Mouse (Mus musculus) cerebellum, postnatal 36 days (tissue): ENCODE results near the gene Ccdc92b.

Source experiments
- DNase-seq, 2 experiments: peaks; one replicate each; pipeline ENCODE4 v3.0.0; 2021 to 2022; ENCODE audit warnings: mixed read lengths in 2 of 2

Ccdc92b gene

DNA sequence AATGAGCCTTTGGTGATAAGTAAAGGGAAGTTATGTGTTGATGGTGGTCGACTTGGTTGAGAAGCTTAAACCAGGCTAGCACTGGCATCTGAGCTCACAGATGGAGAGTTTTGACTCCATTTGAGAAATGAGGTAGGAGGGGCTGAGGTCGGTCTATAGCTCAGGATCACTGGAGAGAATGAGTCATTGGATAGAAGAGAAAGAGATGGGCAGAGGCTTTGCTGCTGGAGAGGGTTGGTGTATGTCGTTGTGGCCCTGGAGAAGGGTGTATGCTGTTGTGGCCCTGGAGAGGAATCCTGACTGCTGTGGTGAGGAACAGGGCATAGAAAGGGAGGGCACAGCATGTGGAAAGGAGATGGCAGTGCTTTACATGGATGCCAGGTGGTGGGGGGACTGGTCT, 36.5 kb downstream of the Ccdc92b start:
- DNase-seq: no peak

DNA sequence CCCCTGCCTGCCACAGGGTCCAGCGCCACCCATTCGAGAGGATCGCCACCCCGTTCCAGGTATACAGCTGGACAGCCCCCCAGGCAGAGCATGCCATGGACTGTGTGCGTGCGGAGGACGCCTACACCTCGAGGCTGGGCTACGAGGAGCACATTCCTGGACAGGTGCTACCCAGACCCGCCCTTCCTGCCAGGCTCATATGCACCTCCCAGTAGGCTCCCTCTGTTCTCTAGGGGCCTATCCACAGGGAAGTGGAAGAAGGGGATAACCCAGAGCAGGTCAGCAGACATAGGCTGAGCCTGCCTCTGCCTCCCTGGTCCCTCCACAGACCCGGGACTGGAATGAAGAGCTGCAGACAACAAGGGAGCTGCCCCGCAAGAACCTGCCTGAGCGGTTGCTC, 40.9 kb downstream of the Ccdc92b start:
- DNase-seq: no peak

DNA sequence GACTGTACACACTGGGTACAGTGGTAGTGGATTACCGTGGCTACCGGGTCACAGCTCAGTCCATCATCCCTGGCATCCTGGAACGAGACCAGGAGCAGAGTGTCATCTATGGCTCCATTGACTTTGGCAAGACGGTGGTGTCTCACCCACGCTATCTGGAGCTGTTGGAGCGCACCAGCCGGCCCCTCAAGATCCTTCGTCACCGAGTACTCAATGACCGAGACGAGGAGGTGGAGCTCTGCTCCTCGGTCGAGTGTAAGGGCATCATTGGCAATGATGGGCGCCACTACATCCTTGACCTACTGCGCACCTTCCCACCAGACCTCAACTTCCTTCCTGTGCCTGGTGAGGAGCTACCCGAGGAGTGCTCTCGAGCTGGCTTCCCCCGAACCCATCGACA, 42.2 kb downstream of the Ccdc92b start:
- DNase-seq: no peak

DNA sequence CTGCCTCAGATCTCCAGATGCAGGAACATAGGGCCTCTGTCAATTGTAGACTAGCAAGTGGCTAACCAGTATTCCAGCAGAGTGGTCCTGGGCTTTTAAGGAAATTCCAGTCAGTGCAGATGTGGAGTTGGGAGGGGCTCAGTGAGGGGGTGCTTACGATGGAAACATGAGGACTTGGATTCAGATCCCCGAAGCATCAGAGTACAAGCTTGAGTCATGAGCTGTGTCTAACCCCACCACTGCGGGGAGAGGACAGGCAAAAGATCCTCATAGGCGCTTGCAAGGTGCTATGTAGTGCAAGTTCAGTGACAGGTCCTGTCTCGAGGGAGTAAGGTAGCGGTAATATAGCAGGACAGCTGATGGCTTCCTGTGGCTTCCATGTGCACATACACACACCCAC, 42.8 kb downstream of the Ccdc92b start:
- no peak for DNase-seq

DNA sequence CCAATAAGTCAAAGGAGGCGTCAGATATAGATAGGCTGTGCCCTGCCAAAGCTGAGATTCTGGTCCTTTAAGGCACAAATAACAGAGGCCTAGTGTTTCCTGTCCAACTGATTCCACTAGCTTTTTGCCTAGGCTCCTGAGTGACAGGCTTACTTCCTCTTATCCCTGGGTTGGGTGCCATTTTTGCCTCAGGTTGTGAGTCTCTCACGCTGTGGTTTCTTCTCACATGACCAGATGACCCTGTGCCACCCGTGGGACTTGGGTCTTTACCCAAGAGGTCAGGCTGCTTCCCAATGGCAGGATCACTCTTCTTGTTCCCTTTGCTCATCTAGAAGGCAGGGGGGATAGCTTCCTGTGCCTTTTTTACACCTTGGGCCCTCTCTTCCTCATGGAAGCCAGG, 44.9 kb downstream of the Ccdc92b start:
- no peak for DNase-seq

DNA sequence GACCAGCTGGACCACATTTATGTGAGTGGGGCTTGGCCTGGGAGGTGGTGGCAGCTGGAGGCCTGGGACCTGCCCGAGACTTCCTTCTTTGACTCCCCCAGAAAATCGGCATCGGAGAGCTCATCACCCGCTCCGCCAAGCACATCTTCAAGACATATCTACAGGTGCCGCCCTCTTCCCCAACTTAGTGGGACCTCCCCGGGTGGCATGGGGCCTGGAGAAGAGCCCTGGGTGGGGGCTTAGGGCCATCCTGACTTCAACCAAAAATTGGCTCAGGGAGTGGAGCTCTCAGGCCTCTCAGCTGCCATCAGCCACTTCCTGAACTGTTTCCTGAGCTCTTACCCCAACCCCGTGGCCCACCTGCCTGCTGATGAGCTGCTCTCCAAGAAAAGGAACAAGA, 45.5 kb downstream of the Ccdc92b start:
- DNase-seq: no peak

DNA sequence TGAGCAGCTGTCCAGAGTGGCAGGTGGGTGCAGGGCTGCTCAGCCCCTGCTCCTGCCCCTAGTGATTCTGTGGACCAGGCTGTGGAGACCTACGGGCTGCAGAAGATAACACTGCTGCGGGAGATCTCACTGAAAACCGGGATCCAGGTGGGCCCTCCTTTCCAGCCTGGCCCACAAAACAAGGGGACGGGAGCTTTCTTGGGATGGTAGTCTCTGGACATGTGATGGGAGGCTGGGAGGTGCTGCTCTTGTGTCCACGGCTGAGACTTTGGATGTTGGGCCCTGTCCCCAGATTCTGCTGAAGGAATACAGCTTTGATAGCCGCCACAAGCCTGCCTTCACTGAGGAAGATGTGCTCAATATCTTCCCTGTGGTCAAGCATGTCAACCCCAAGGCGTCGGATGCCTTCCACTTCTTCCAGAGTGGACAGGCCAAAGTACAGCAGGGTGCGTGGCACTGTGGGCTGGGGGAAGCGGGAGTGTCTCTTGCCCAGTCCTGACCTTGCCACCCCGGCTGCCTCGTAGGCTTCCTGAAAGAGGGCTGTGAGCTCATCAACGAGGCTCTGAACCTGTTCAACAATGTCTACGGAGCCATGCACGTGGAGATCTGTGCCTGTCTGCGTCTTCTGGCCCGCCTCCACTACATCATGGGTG, 46.4 kb downstream of the Ccdc92b start:
- no peak for DNase-seq

DNA sequence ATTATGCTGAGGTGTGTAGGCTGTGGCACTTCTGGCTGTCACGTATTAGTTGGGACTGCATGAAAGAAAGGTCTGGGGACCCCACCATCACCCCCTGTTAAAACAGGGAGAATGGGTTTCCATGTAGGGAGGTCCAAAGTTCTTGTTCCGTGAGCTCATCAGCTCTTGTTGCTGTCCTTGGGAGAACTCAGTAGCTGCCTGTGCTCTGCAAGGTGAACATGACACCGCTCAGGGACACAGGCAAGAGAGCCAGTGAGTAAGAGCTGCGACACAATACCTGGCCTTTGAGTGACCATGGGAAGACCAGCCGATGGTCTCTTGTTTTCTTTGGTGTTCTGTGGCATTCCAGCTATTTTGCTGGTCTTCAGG, 46.9 kb downstream of the Ccdc92b start:
- DNase-seq: no peak

DNA sequence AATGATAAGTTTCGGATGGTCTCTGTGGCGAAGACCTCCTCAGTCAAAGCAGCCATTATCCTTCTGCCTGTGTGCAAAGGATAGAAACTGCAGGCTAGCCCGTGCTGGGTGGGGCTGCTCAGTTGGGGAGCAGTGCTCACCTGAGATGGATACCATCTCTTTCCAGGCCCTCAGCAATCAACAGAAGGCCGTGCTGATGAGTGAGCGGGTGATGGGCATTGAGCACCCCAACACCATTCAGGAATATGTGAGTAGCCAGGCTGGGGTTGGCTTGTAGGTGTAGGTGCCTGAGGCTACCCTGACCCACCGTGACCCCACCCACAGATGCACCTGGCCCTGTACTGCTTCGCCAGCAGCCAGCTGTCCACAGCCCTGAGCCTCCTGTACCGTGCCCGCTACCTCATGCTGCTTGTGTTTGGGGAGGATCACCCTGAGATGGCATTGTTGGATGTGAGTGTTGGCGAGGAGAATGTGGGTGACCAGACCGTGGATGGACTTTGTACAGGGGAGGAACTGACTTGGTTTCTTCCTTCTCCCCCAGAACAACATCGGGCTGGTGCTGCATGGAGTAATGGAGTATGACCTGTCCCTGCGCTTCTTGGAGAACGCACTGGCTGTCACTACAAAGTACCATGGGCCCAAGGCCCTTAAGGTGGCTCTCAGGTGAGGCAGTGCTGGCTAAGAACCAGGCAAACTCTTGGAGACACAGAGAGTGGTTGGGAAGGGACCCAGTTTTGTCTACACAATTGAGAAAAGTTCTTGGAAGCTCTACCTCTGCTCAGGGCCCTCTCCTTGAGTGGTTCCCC, 47.6 kb downstream of the Ccdc92b start:
- no peak for DNase-seq

DNA sequence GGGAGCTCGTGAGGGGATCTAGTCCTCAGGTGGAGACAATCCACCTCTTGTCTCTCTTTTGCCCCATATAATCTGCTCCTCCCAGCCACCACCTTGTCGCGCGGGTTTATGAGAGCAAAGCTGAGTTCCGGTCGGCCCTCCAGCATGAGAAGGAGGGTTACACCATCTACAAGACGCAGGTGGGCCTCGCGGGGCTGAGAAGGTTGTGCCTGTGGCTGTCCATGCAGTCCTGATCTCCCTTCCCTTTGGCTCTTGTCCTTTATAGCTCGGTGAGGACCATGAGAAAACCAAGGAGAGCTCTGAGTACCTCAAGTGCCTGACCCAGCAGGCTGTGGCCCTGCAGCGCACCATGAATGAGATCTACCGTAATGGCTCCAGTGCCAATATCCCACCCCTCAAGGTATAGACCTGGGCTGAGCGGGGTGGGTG, 48.2 kb downstream of the Ccdc92b start:
- DNase-seq: no peak

DNA sequence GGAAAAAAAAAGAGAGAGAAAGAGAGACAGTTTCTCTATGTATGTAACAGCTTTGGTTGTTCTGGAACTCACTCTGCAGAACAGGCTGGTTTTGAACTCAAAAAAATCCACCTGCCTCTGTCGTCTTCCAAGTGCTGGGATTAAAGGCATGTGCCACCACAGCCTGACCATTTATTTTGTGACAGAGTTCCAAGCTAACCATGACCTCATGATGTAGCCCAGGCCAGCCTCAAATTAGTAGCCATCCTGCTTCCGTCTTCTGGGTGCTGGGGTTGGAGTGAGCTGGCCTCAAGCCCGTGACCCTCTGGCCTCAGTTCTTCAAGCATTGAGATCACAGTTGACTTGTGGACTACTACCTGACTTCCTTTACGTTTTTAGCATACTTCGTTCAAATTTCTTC, 49.1 kb downstream of the Ccdc92b start:
- DNase-seq: no peak

DNA sequence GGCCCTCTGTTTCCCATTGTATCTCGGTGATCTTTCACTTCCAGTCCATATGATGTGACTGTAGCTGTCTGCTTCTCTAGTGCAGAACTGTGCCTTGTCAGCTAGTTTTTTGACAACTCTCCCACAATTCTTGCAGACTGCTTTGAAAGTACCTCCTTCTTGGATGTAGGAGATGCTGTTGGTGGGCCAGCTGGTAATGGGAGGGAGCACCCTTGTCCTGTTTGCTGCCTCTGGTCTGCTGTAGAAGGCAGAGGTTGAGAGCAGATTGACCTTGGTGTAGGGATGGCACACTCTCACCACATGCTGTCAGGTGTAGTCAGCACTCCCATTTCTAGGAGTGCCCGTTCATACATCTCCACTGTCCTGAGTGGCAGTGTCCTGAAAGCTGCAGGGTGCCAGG, 49.6 kb downstream of the Ccdc92b start:
- no peak for DNase-seq

DNA sequence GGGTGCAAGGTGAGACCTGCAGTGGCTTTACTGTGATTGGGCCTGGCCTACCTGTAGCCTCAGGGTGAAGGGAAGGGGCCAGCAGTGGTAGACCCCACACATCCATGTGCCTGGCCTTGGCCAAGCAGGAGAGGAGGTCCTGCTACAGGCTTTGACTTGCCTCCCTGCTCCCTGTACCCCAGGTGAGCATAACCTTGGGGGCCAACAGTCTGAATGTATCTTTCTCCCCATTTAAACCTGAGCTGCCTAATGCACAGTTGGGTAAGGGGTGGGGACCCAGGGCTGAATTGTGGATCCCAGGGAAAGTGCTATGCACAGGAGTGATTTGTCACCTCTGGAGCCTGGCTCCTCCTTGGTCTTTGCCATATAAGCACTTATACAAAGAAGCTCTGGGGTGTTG, 50.7 kb downstream of the Ccdc92b start:
- DNase-seq: no peak

DNA sequence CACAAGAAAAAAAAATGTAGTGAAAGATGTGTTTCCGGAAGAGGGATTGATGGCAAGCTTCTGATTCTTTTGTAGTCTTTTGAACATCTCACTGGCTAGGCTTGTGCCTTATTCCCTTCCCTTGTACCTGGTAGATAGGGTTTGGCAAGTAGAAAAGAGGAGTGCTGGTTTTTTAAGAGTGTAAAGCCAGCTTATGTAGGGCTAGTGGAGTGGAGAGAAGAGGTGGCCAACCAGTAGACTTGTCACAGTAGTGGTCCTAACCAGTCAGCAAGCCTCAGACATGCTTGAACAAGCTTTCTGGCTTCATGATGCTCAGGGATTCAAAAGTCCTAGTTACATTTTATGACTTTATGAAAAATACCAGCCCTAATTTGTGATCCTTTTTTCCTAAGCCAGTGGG, 51.6 kb downstream of the Ccdc92b start:
- DNase-seq: no peak

DNA sequence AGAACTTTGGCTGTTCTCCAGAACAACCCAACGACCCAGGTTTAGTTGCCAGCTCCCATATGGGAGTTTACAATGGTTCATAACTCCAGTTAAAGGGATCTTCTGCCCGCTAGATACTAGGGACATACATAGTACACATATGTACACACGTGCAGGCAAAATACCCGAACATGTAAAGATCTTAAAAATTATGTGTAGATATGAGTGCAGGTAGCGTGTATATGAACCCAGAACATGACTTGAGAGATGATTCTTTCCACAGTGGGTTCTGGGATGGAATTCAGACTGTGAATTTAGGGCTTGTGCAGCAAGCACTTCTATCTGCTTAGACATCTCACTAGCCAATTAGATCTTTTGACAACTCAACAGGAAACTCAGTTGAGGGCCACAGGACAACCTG, 52.4 kb downstream of the Ccdc92b start:
- DNase-seq: no peak

DNA sequence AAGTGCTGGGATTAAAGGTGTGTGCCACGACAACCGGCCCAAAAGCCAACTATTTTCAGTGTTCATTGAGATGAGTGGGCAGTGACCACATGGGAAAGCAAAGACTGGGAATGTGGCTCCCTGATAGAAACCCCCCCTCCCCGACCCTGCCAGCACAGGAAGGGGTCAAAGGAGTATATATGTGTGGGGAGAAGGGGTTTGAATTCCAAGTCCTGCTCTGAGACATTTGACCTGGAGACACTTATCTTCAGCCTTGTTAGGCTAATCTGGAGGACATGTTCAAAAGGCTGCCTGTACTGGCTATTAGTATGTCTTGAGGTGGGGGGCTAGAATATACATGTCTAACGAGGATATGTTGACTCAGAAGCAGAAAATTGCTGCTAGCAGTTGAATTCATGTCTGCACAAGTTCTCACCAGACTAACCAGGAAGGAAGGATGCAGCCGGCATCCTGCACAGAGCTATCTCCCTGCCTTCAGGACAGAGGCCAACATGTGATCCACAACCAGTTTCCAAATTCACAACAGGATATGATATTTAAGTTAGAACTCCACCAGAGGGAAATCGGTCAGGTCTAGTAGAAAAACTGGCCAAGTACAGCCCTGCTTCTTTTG, 53.6 kb downstream of the Ccdc92b start:
- DNase-seq: no peak

DNA sequence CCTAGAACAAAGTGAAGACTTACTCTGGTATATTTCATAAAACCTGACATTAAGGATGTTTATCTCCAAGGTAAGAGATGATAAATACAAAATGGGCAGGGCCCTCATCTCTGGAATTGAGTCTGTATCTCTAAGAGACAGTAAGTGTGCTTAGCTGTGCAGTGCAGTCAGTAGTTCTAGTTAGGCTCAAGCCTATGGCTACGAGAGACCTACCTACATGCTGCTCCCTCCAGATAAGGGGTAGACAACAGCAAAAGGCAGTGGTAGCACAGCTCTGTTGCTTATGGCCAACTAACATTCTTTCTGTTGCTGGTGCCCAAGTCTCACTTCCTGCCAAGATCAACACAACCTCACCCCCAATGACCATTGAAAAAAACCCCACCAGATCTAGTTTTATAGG, 54.2 kb downstream of the Ccdc92b start:
- DNase-seq: no peak

DNA sequence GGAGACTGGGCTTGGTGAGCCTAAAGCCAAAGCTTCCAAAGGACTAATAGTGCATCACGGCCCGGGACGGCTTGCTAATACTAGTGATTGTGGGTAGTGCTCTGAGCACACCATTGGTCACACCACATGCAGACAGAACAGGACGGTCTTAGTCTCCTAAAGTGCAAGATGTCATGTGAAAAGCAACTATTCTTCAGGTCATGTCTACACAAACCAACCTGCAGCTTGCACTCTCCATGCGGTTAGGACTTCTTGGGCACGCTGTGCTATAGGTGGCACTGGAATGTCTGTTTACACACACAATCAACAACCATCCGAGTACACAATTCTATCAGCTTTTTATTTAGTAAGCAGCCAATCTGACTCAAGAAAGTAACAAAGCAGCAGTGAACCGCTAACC, 55.3 kb downstream of the Ccdc92b start:
- DNase-seq: no peak

DNA sequence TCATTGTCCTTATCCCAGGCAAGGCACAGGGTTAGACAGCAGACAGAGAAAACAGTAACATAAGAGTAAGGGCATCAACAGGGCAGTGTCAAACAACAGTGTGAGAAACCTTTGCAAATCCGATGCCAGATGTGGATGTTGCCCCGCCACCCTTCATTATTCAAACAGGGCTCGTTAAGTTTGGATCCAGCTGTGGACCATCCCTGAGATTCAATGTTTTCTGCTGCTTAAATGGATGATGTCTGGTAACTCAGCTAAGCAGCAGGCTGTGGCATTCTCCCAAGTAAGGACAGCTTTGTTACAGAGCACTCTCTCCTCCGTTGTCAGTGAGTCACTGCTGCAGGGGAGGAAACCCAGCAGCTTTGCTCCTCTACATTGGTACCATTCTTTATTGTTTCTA, 55.8 kb downstream of the Ccdc92b start:
- no peak for DNase-seq
